Mouse (Mus musculus) heart, adult 2 months (tissue): ENCODE measurements around the gene Plekha1.

Source experiments
- EP300 ChIP-seq: fragments of 200-500 bp; IDR thresholded peaks from 2 replicates; pipeline ENCODE4 v1.6.1; 2011; ENCODE audit warnings: low read depth, low read length, control low read depth; ENCODE audit not compliant: insufficient read depth
- POLR2A ChIP-seq: fragments of 200-500 bp; IDR thresholded peaks from 2 replicates; pipeline ENCODE4 v1.6.1; 2011; ENCODE audit warnings: mild to moderate bottlenecking, low read depth, low read length, control low read depth; ENCODE audit not compliant: insufficient read depth

DNA sequence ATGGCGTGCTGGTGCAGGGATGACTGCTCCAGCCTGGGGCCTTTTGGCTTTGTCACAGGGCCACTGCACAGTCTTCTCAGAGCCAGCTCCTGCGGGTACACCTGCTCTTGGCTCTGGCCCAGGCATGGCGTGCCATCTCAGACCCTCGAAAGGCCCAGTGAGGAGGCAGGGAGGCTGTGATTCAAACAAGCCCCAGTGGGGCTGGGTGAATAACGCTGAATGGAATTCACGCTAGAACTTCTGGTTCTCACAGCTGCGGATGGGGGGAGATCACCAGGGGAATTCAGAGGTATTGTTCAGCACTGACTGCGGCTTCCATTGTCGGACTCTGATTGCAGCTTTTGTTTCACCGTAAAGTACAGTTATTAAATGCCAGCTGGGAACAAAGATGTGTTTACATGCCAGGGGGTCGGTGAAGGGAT is 4.8 kb upstream of the Plekha1 start:
- no peak for TF ChIP-seq POLR2A
- no peak for TF ChIP-seq EP300
